In genomic region chr10:25359959-25360811, GRCm38 (mm10) we compare ENCODE assay signal across 9 mouse cellular contexts. TPM values are rescaled to one million over a fixed set of nuclear protein-coding genes. Genes with fewer than 3 reads are reported as not detected.
DNase-seq lines count a peak whose midpoint lies in the region; ATAC-seq and TF ChIP-seq lines count a peak whose summit lies in the region.
"Had no signal": no experiment of that assay in that cellular context is flagged by ENCODE, and none has a peak within 500 bp of the region (broad histone marks: within the 10 kb centered on the region; RNA-seq: fewer than 3 reads in every experiment).

No protein-coding gene starts in this region.

- H3K4me1 ChIP-seq in embryonic fibroblast, embryonic 13.5 days (ENCODE audit: control insufficient read depth, insufficient read depth, low read length), result 0 out of 2 replicates have a peak, but pooled peaks cover 3% of the 10 kb centered on the region
- peaks cover 44% of the 10 kb centered on the region for H3K4me1 ChIP-seq in limb, embryonic 13.5 days
- peaks cover 8% of the 10 kb centered on the region; the same call in 1 of the 2 replicates for H3K4me1 ChIP-seq in midbrain, embryonic 14.5 days (ENCODE audit: control insufficient read depth, insufficient read depth, low read length)
- H3K4me1 ChIP-seq in stomach, postnatal 0 days (replicated peaks; ENCODE audit: control insufficient read depth, insufficient read depth), result 0 out of 2 replicates have a peak, but pooled peaks cover 2% of the 10 kb centered on the region

- H3K9ac ChIP-seq in limb, embryonic 13.5 days, result peak overlapping the region; percentile 94
- H3K9ac ChIP-seq in midbrain, embryonic 14.5 days (replicated peaks; ENCODE audit: low read length), result peak overlapping the region; percentile 75
- peak overlapping the region; percentile 83 for H3K9ac ChIP-seq in stomach, postnatal 0 days (ENCODE audit: low read length)

- H3K27me3 ChIP-seq in limb, embryonic 13.5 days, result no peaks in the 10 kb centered on the region
- no peaks in the 10 kb centered on the region for H3K27me3 ChIP-seq in midbrain, embryonic 14.5 days (ENCODE audit: control insufficient read depth, insufficient read depth, low read length)
- no peaks in the 10 kb centered on the region for H3K27me3 ChIP-seq in stomach, postnatal 0 days (ENCODE audit: control insufficient read depth, insufficient read depth, low read length)

- H3K27ac ChIP-seq in embryonic fibroblast, embryonic 13.5 days (ENCODE audit: insufficient read depth, low read length), result peak overlapping the region; percentile 66
- peak overlapping the region; percentile 85 for H3K27ac ChIP-seq in limb, embryonic 13.5 days
- peak overlapping the region; percentile 49 for H3K27ac ChIP-seq in midbrain, embryonic 14.5 days (replicated peaks; ENCODE audit: low read depth, low read length)
- H3K27ac ChIP-seq in stomach, postnatal 0 days (replicated peaks), result peak overlapping the region; percentile 87

- peak overlapping the region; percentile 99 for H3K4me3 ChIP-seq in embryonic fibroblast, embryonic 13.5 days (ENCODE audit: insufficient read depth, low read length)
- peak overlapping the region; percentile 69 for H3K4me3 ChIP-seq in limb, embryonic 13.5 days
- peak overlapping the region; percentile 77 for H3K4me3 ChIP-seq in midbrain, embryonic 14.5 days (replicated peaks; ENCODE audit: low read depth, low read length)
- H3K4me3 ChIP-seq in stomach, postnatal 0 days (ENCODE audit: low read depth, low read length), result peak overlapping the region; percentile 91

- peak overlapping the region; percentile 77 for H3K4me2 ChIP-seq in limb, embryonic 13.5 days (replicated peaks)
- H3K4me2 ChIP-seq in midbrain, embryonic 14.5 days (ENCODE audit: low read length), result peak overlapping the region; percentile 81
- H3K4me2 ChIP-seq in stomach, postnatal 0 days (replicated peaks; ENCODE audit: low read depth), result peak overlapping the region; percentile 80

- H3K9me3 ChIP-seq in limb, embryonic 13.5 days, result no peaks in the 10 kb centered on the region
- no peaks in the 10 kb centered on the region for H3K9me3 ChIP-seq in midbrain, embryonic 14.5 days (ENCODE audit: control insufficient read depth, low read length)
- no peaks in the 10 kb centered on the region for H3K9me3 ChIP-seq in stomach, postnatal 0 days (ENCODE audit: control insufficient read depth, low read length)

- no peak for TF ChIP-seq CTCF in embryonic fibroblast, embryonic 13.5 days (IDR thresholded peaks at IDR 0.05; ENCODE audit: borderline replicate concordance, insufficient read depth, low read length)
- peak; percentile 30 for TF ChIP-seq CTCF in stomach, postnatal 0 days (IDR thresholded peaks at IDR 0.05; ENCODE audit: low read depth)

- peak; percentile 4 for DNase-seq in cerebellum, adult 11-12 months
- no peak for DNase-seq in cerebellum, adult 9-11 months
- DNase-seq in adrenal gland, adult 18-20 months (ENCODE audit: low spot score in 2 of 2), result peak; percentile 27 to 37
- DNase-seq in midbrain, embryonic 14.5 days, result peak; percentile 60
- peak; percentile 30 for DNase-seq in stomach, postnatal 0 days (ENCODE audit: low spot score)

- no peak for TF ChIP-seq POLR2A in embryonic fibroblast, embryonic 13.5 days (IDR thresholded peaks at IDR 0.05; ENCODE audit: low read depth, low read length)

- WGBS in limb, embryonic 13.5 days, result under 1% methylated on average over 49 of the region's 84 CpGs
- WGBS in midbrain, embryonic 14.5 days, result under 1% methylated on average over 70 of the region's 84 CpGs
- under 1% methylated on average over 42 of the region's 84 CpGs for WGBS in stomach, postnatal 0 days

- ATAC-seq in hematopoietic stem cell, adult 5-6 weeks (replicated peaks in 1 of 2; ENCODE audit: insufficient read depth in 1 of 2, low FRiP score in 2 of 2, low TSS enrichment in 1 of 2, low read depth in 1 of 2, poor library complexity in 2 of 2, severe bottlenecking in 2 of 2), result peak; percentile 19 to 25; a peak in 2 of 4 replicates
- peak; percentile 45 for ATAC-seq in limb, embryonic 13.5 days (ENCODE audit: low FRiP score, low read depth)
- ATAC-seq in midbrain, embryonic 14.5 days (ENCODE audit: low FRiP score, low TSS enrichment), result peak; percentile 80
- ATAC-seq in stomach, postnatal 0 days (ENCODE audit: low FRiP score, low TSS enrichment), result peak; percentile 65

- H3K36me3 ChIP-seq in limb, embryonic 13.5 days, result no peaks in the 10 kb centered on the region
- no peaks in the 10 kb centered on the region for H3K36me3 ChIP-seq in midbrain, embryonic 14.5 days (ENCODE audit: control insufficient read depth, insufficient read depth, low read length)
- no peaks in the 10 kb centered on the region for H3K36me3 ChIP-seq in stomach, postnatal 0 days (ENCODE audit: control insufficient read depth, insufficient read depth, low read length)
- H3K36me3 ChIP-seq: G1E had no signal

- TF ChIP-seq EP300 in stomach, postnatal 0 days (optimal IDR thresholded peaks at IDR 0.05), result no peak

RNA-seq across cellular contexts. Expression of gene Epb41l2, which starts 0.6 kb away (rescaled TPM):
- total RNA-seq in adrenal gland, adult 18-20 months (2021), result 10 to 100 TPM; 49.6 to 94.7 TPM
- polyA plus RNA-seq in embryonic fibroblast, embryonic 13.5 days (2011; ENCODE audit: insufficient read length, low read depth, missing spikeins), result 134 and 138 TPM in 2 replicates
- 52.8 and 58.3 TPM in 2 replicates for total RNA-seq in hematopoietic stem cell, adult 5-6 weeks (2017)
- polyA plus RNA-seq in limb, embryonic 13.5 days (2015; fragmentation: Nextera tagmentation; extraction: Ambion mirVana), result 89.5 and 93.2 TPM in 2 replicates
- 19.0 and 23.6 TPM in 2 replicates for polyA plus RNA-seq in midbrain, embryonic 14.5 days (2014; fragmentation: Nextera tagmentation; extraction: Ambion mirVana)
- 18.2 and 19.3 TPM in 2 replicates for polyA plus RNA-seq in stomach, postnatal 0 days (2015; fragmentation: Nextera tagmentation; extraction: Ambion mirVana)
- polyA plus RNA-seq: G1E had no signal

RNA-seq across cellular contexts. Expression of gene Akap7, which starts 52.5 kb away (rescaled TPM):
- 10 to 100 TPM; 64.9 to 65.4 TPM for total RNA-seq in adrenal gland, adult 18-20 months (2021)
- polyA plus RNA-seq in embryonic fibroblast, embryonic 13.5 days (2011; ENCODE audit: insufficient read length, low read depth, missing spikeins), result 18.9 and 19.0 TPM in 2 replicates
- 64.8 and 86.1 TPM in 2 replicates for total RNA-seq in hematopoietic stem cell, adult 5-6 weeks (2017)
- 19.6 and 21.6 TPM in 2 replicates for polyA plus RNA-seq in limb, embryonic 13.5 days (2015; fragmentation: Nextera tagmentation; extraction: Ambion mirVana)
- polyA plus RNA-seq in midbrain, embryonic 14.5 days (2014; fragmentation: Nextera tagmentation; extraction: Ambion mirVana), result 35.1 and 46.1 TPM in 2 replicates
- polyA plus RNA-seq in stomach, postnatal 0 days (2015; fragmentation: Nextera tagmentation; extraction: Ambion mirVana), result 21.5 and 23.1 TPM in 2 replicates
- polyA plus RNA-seq: G1E had no signal

Comparison
In these comparisons a context has a peak if more than half of its experiments do, and no peak if none do; other contexts are left out.
1. ATAC-seq: peak in every context shown above with its lines; median percentile 80 in midbrain, embryonic 14.5 days; 65 in stomach, postnatal 0 days; 45 in limb, embryonic 13.5 days; 22 in hematopoietic stem cell, adult 5-6 weeks.